Mouse (Mus musculus) CH12.LX (cell line): ENCODE results near the gene Actb. TPM values are rescaled to one million over a fixed set of nuclear protein-coding genes. Genes with fewer than 3 reads are reported as not detected.

Experiments used
- polyA plus RNA-seq: library from polyadenylated mRNA; unstranded; fragments of >175 nt; gene quantifications from 2 replicates; pipeline ENCODE4 v1.2.1, GENCODE M21; 2012; ENCODE audit warnings: low read depth; ENCODE audit not compliant: insufficient read length
- total RNA-seq, 2 experiments: library from RNA; depleted of rRNA; stranded (reverse); fragments of 300-350 nt in 1 of 2; fragments of >200 nt in 1 of 2; gene quantifications; 2 replicates each; pipeline ENCODE4 v1.2.3; 2012 to 2014

The Actb gene
- total and polyA plus RNA-seq, 3 experiments = 3,882 to 5,048 (median 4,756) TPM

Other genes with a start within 250 kb of the Actb start
- gene Slc29a4, start 214.2 kb downstream of the Actb start, total RNA-seq (2012; rRNA removed) = not detected in 2 replicates
- not detected in 2 replicates for gene Slc29a4, start 214.2 kb downstream of the Actb start, total RNA-seq (2014; rRNA removed)
- not detected in 2 replicates for gene Slc29a4, start 214.2 kb downstream of the Actb start, polyA plus RNA-seq
- gene Tnrc18, start 89.1 kb downstream of the Actb start, total RNA-seq (2012; rRNA removed) = 5.2 and 5.4 TPM in 2 replicates
- gene Tnrc18, start 89.1 kb downstream of the Actb start, total RNA-seq (2014; rRNA removed) = 0.71 and 0.80 TPM in 2 replicates
- gene Tnrc18, start 89.1 kb downstream of the Actb start, polyA plus RNA-seq = 7.7 and 8.0 TPM in 2 replicates
- 5.0 and 6.4 TPM in 2 replicates for gene Fbxl18, start 11.3 kb downstream of the Actb start, total RNA-seq (2012; rRNA removed)
- 2.3 and 3.7 TPM in 2 replicates for gene Fbxl18, start 11.3 kb downstream of the Actb start, total RNA-seq (2014; rRNA removed)
- gene Fbxl18, start 11.3 kb downstream of the Actb start, polyA plus RNA-seq = 5.0 and 5.5 TPM in 2 replicates
- 51.7 and 65.3 TPM in 2 replicates for gene Fscn1, start 53.6 kb upstream of the Actb start, total RNA-seq (2012; rRNA removed)
- 18.2 and 19.7 TPM in 2 replicates for gene Fscn1, start 53.6 kb upstream of the Actb start, total RNA-seq (2014; rRNA removed)
- gene Fscn1, start 53.6 kb upstream of the Actb start, polyA plus RNA-seq = 70.4 and 75.7 TPM in 2 replicates
- 18.2 and 18.3 TPM in 2 replicates for gene Rnf216, start 206.2 kb upstream of the Actb start, total RNA-seq (2012; rRNA removed)
- gene Rnf216, start 206.2 kb upstream of the Actb start, total RNA-seq (2014; rRNA removed) = 15.5 and 17.6 TPM in 2 replicates
- 30.7 and 33.2 TPM in 2 replicates for gene Rnf216, start 206.2 kb upstream of the Actb start, polyA plus RNA-seq
- gene Olfr718-ps1, start 240.8 kb upstream of the Actb start, total RNA-seq (2012; rRNA removed) = not detected in 2 replicates
- not detected in 2 replicates for gene Olfr718-ps1, start 240.8 kb upstream of the Actb start, total RNA-seq (2014; rRNA removed)
- not detected in 2 replicates for gene Olfr718-ps1, start 240.8 kb upstream of the Actb start, polyA plus RNA-seq